Mouse (Mus musculus): ENCODE data around the gene Clic3. TPM values are rescaled to one million over a fixed set of nuclear protein-coding genes. Genes with fewer than 3 reads are reported as not detected.

Clic3 gene
- polyA plus RNA-seq, 1 experiment from 2014 or later, result 0.47 TPM

DNA sequence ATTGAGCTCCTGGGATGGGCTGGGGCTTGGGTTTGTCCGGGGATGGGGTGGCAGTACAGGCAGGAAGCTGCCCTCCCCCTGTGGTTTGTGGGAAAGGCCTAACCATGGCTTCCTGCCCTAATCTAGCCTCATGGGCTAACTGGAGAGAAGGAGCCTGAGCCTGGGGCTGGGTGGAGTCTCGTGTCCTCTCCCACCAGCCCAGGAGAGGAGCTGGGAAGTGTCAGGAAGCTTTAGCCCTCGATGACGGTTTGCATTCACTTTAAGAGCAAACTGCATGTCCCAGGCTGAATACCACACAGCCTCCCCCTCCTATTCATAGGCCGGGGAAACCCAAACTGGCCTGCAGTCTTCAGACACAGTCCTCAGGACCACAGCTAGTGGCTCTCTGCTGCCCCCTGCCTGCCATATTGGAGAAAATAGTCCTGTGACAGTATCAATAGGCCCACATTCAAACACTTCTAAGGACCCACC is 29.9 kb upstream of the Clic3 start:
- H3K27me3 ChIP-seq (ENCODE audit: control insufficient read depth, insufficient read depth, low read length), result peaks cover 66% of the 10 kb centered on the region
- ATAC-seq (replicated peaks; ENCODE audit: insufficient number of reproducible peaks, low FRiP score, low TSS enrichment), result no peak
- no peak overlapping the region for H3K4me2 ChIP-seq
- H3K27ac ChIP-seq (ENCODE audit: low read depth, low read length), result no peak overlapping the region
- H3K36me3 ChIP-seq (ENCODE audit: control insufficient read depth, insufficient read depth, low read length), result no peaks in the 10 kb centered on the region
- no peak overlapping the region for H3K4me3 ChIP-seq (ENCODE audit: low read depth, low read length)
- 27% methylated on average over 5 of the region's 5 CpGs for WGBS (ENCODE audit: insufficient replicate concordance)
- no peak overlapping the region for H3K9ac ChIP-seq (ENCODE audit: low read depth, low read length)
- H3K4me1 ChIP-seq (ENCODE audit: control insufficient read depth, insufficient read depth, low read length), result no peaks in the 10 kb centered on the region; the same call in 1 of the 2 replicates
- no peaks in the 10 kb centered on the region for H3K9me3 ChIP-seq (replicated peaks; ENCODE audit: control insufficient read depth, low read length)

DNA sequence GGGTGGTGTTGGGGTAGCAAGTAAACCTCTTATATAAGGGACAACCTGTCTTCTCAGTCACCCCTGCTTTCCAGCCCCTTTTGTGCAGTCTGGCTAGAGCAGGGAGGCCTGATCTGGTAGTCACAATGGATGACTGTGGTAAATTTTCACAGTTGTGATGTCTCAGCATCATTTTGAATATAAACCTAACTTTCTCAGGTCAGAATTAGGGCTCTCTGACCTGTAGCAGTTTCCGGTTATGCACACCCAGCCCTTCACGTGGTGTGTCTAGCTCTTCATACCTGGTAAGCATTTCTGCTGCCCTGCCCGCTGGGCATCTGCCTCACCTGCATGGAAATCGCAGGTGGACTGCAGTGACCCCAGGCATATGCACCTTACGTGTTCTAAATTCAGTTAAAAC is 29.4 kb upstream of the Clic3 start:
- WGBS (ENCODE audit: insufficient replicate concordance), result 80% methylated on average over 5 of the region's 5 CpGs
- H3K9ac ChIP-seq (ENCODE audit: low read depth, low read length), result no peak overlapping the region
- no peak for ATAC-seq (replicated peaks; ENCODE audit: insufficient number of reproducible peaks, low FRiP score, low TSS enrichment)
- H3K27me3 ChIP-seq (ENCODE audit: control insufficient read depth, insufficient read depth, low read length), result peaks cover 66% of the 10 kb centered on the region
- no peaks in the 10 kb centered on the region for H3K36me3 ChIP-seq (ENCODE audit: control insufficient read depth, insufficient read depth, low read length)
- no peak overlapping the region for H3K4me3 ChIP-seq (ENCODE audit: low read depth, low read length)
- H3K4me1 ChIP-seq (ENCODE audit: control insufficient read depth, insufficient read depth, low read length), result no peaks in the 10 kb centered on the region; the same call in 1 of the 2 replicates
- H3K27ac ChIP-seq (ENCODE audit: low read depth, low read length), result no peak overlapping the region
- H3K9me3 ChIP-seq (replicated peaks; ENCODE audit: control insufficient read depth, low read length), result no peaks in the 10 kb centered on the region
- no peak overlapping the region for H3K4me2 ChIP-seq

GRCm38 (mm10) chr2:25428442-25429236 is 28.0 kb upstream of the Clic3 start, which contains the start of gene Abca2:
Gene Abca2, plus strand, starts transcription at chr2:25428703.
- peak; percentile 76 for ATAC-seq (replicated peaks; ENCODE audit: insufficient number of reproducible peaks, low FRiP score, low TSS enrichment)
- H3K9me3 ChIP-seq (replicated peaks; ENCODE audit: control insufficient read depth, low read length), result no peaks in the 10 kb centered on the region
- H3K27me3 ChIP-seq (ENCODE audit: control insufficient read depth, insufficient read depth, low read length), result peaks cover 55% of the 10 kb centered on the region
- peak within 1 kb of the TSS; percentile 91 for H3K4me2 ChIP-seq
- H3K27ac ChIP-seq (ENCODE audit: low read depth, low read length), result no peak within 1 kb of the TSS
- WGBS (ENCODE audit: insufficient replicate concordance), result under 1% methylated on average over 83 of the region's 89 CpGs
- H3K36me3 ChIP-seq (ENCODE audit: control insufficient read depth, insufficient read depth, low read length), result no peaks in the 10 kb centered on the region
- H3K4me3 ChIP-seq (ENCODE audit: low read depth, low read length), result peak within 1 kb of the TSS; percentile 69
- H3K9ac ChIP-seq (ENCODE audit: low read depth, low read length), result peak within 1 kb of the TSS; percentile 73
- no peaks in the 10 kb centered on the region; the same call in 1 of the 2 replicates for H3K4me1 ChIP-seq (ENCODE audit: control insufficient read depth, insufficient read depth, low read length)

- no peak overlapping the region for H3K9ac ChIP-seq (ENCODE audit: low read depth, low read length)
- H3K27ac ChIP-seq (ENCODE audit: low read depth, low read length), result no peak overlapping the region
- no peak for ATAC-seq (replicated peaks; ENCODE audit: insufficient number of reproducible peaks, low FRiP score, low TSS enrichment)
- no peaks in the 10 kb centered on the region; the same call in 1 of the 2 replicates for H3K4me1 ChIP-seq (ENCODE audit: control insufficient read depth, insufficient read depth, low read length)
- WGBS (ENCODE audit: insufficient replicate concordance), result 77% methylated on average over 5 of the region's 5 CpGs
- H3K9me3 ChIP-seq (replicated peaks; ENCODE audit: control insufficient read depth, low read length), result no peaks in the 10 kb centered on the region
- H3K4me2 ChIP-seq, result peak overlapping the region; percentile 91
- no peaks in the 10 kb centered on the region for H3K36me3 ChIP-seq (ENCODE audit: control insufficient read depth, insufficient read depth, low read length)
- H3K4me3 ChIP-seq (ENCODE audit: low read depth, low read length), result peak overlapping the region; percentile 69
- peaks cover 51% of the 10 kb centered on the region for H3K27me3 ChIP-seq (ENCODE audit: control insufficient read depth, insufficient read depth, low read length)
These were observed 27.0 kb upstream of the Clic3 start for GRCm38 (mm10) chr2:25429435-25430180.

- H3K36me3 ChIP-seq (ENCODE audit: control insufficient read depth, insufficient read depth, low read length), result no peaks in the 10 kb centered on the region
- no peak overlapping the region for H3K4me3 ChIP-seq (ENCODE audit: low read depth, low read length)
- no peaks in the 10 kb centered on the region; the same call in 1 of the 2 replicates for H3K4me1 ChIP-seq (ENCODE audit: control insufficient read depth, insufficient read depth, low read length)
- H3K9me3 ChIP-seq (replicated peaks; ENCODE audit: control insufficient read depth, low read length), result no peaks in the 10 kb centered on the region
- 73% methylated on average over 17 of the region's 17 CpGs for WGBS (ENCODE audit: insufficient replicate concordance)
- no peak for ATAC-seq (replicated peaks; ENCODE audit: insufficient number of reproducible peaks, low FRiP score, low TSS enrichment)
- H3K27me3 ChIP-seq (ENCODE audit: control insufficient read depth, insufficient read depth, low read length), result peaks cover 41% of the 10 kb centered on the region
- no peak overlapping the region for H3K4me2 ChIP-seq
- no peak overlapping the region for H3K27ac ChIP-seq (ENCODE audit: low read depth, low read length)
- no peak overlapping the region for H3K9ac ChIP-seq (ENCODE audit: low read depth, low read length)
These were observed 26.0 kb upstream of the Clic3 start for GRCm38 (mm10) chr2:25430395-25431233.

DNA sequence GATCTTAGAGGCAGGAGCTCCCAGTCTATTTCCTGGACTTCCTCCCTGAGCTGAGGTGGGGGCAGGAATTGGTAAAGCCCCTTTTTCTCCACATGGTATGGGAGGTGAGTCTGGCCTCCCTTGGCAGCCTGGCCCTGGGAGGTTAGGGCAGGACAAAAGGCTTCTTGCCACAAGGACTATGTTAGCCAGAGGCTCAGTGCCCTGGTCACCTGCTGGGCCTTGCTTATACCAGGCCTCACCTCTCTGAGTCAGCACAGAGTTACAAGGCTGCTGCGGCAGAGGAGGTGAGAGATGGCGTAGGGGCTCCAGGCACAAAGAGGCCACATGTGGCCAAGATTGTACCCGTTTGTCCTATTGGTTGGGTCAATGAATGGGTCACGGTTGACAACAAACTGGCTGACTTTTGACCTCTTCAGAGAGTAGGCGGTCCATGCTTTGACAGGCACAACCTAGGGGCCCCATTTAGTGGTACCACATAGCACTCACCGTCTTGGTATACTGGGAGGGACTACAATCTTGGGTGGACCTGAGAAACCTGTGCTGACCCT is 25.3 kb upstream of the Clic3 start:
- Histone ChIP-seq H3K27me3 (ENCODE audit: control insufficient read depth, insufficient read depth, low read length) (peaks cover 33% of the 10 kb centered on the region), H3K4me2 (no peak overlapping the region), H3K36me3 (ENCODE audit: control insufficient read depth, insufficient read depth, low read length) (no peaks in the 10 kb centered on the region), H3K4me1 (ENCODE audit: control insufficient read depth, insufficient read depth, low read length) (no peaks in the 10 kb centered on the region; the same call in 1 of the 2 replicates), H3K27ac (ENCODE audit: low read depth, low read length) (no peak overlapping the region), H3K9me3 (replicated peaks; ENCODE audit: control insufficient read depth, low read length) (no peaks in the 10 kb centered on the region), H3K4me3 (ENCODE audit: low read depth, low read length) (no peak overlapping the region), H3K9ac (ENCODE audit: low read depth, low read length) (no peak overlapping the region)
- WGBS (ENCODE audit: insufficient replicate concordance), result 74% methylated on average over 6 of the region's 6 CpGs
- no peak for ATAC-seq (replicated peaks; ENCODE audit: insufficient number of reproducible peaks, low FRiP score, low TSS enrichment)

- 62% methylated on average over 11 of the region's 11 CpGs for WGBS (ENCODE audit: insufficient replicate concordance)
These were observed 24.1 kb upstream of the Clic3 start for GRCm38 (mm10) chr2:25432326-25433098.

More at GRCm38 (mm10) chr2:25432326-25433098, 24.1 kb upstream of the Clic3 start:
- Histone ChIP-seq H3K36me3 (ENCODE audit: control insufficient read depth, insufficient read depth, low read length) (no peaks in the 10 kb centered on the region), H3K9me3 (replicated peaks; ENCODE audit: control insufficient read depth, low read length) (no peaks in the 10 kb centered on the region), H3K4me3 (ENCODE audit: low read depth, low read length) (no peak overlapping the region), H3K4me2 (no peak overlapping the region), H3K27me3 (ENCODE audit: control insufficient read depth, insufficient read depth, low read length) (peaks cover 30% of the 10 kb centered on the region), H3K4me1 (ENCODE audit: control insufficient read depth, insufficient read depth, low read length) (no peaks in the 10 kb centered on the region; the same call in 1 of the 2 replicates), H3K27ac (ENCODE audit: low read depth, low read length) (no peak overlapping the region), H3K9ac (ENCODE audit: low read depth, low read length) (no peak overlapping the region)
- no peak for ATAC-seq (replicated peaks; ENCODE audit: insufficient number of reproducible peaks, low FRiP score, low TSS enrichment)

Data from heart, embryonic 11.5 days (tissue).